ENCODE assay signal across 9 mouse cellular contexts in the genomic region with DNA sequence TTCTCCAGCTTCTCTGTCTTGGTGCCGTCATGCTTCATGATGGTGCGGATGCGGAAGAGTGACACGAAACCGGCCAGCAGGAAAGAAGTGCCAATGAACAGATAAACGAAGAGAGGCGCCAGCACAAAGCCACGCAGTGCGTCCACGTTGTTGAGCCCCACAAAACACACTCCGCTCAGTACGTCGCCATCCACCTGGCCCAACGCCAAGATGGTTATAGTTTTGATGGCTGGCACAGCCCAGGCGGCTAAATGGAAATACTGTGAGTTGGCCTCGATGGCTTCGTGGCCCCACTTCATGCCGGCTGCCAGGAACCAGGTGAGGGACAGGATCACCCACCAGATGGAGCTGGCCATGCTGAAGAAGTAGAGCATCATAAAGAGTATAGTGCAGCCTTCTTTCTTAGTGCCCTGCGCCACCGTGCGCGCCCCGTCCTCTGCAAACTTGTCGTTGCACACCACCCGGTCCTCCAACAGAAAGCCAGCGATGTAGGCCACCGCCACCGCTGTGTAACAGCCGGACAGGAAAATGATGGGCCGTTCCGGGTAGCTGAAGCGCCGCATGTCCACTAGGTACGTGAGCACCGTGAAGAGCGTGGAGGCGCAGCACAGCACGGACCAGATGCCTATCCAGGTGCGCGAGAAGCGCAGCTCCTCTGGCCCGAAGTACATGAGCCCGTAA. TPM values are rescaled to one million over a fixed set of nuclear protein-coding genes. Genes with fewer than 3 reads are reported as not detected.
DNase-seq lines count a peak whose midpoint lies in the region; ATAC-seq and TF ChIP-seq lines count a peak whose summit lies in the region.
"Had no signal": no experiment of that assay in that cellular context is flagged by ENCODE, and none has a peak within 500 bp of the region (broad histone marks: within the 10 kb centered on the region; RNA-seq: fewer than 3 reads in every experiment).

No protein-coding gene starts in this region.

- no peak overlapping the region for H3K27ac ChIP-seq in liver, adult 2 months (replicated peaks; ENCODE audit: insufficient read depth, low read depth, low read length)
- H3K27ac ChIP-seq in embryonic facial prominence, embryonic 12.5 days: peak overlapping the region; percentile 99; the same call in 1 of the 2 replicates
- peak overlapping the region; percentile 98 for H3K27ac ChIP-seq in heart, embryonic 15.5 days
- peak overlapping the region; percentile 100 for H3K27ac ChIP-seq in lung, embryonic 14.5 days (ENCODE audit: low read depth)

- 41% methylated on average over 43 of the region's 43 CpGs for WGBS in liver, adult 2 months
- 2% methylated on average over 43 of the region's 43 CpGs for WGBS in embryonic facial prominence, embryonic 12.5 days
- 4% methylated on average over 43 of the region's 43 CpGs for WGBS in heart, embryonic 15.5 days
- 4% methylated on average over 43 of the region's 43 CpGs for WGBS in lung, embryonic 14.5 days

- DNase-seq in liver, adult 2 months (ENCODE audit: extremely low read depth, low read depth, low spot score): no peak
- DNase-seq in liver (no peak), adipocyte (ENCODE audit: low spot score) (no peak)
- peak; percentile 52 for DNase-seq in kidney, postnatal 14 days
- peak; percentile 79 for DNase-seq in lung, embryonic 14.5 days
- peak; percentile 30 to 31 for DNase-seq in right cerebral cortex, adult 2 months (ENCODE audit: low spot score in 2 of 2)

- peak overlapping the region; percentile 87; the same call in 1 of the 2 replicates for H3K4me3 ChIP-seq in liver, adult 2 months (ENCODE audit: insufficient read depth, low read depth, low read length)
- H3K4me3 ChIP-seq in embryonic facial prominence, embryonic 12.5 days: peak overlapping the region; percentile 88
- H3K4me3 ChIP-seq in heart, embryonic 15.5 days: peak overlapping the region; percentile 82
- H3K4me3 ChIP-seq in lung, embryonic 14.5 days (ENCODE audit: low read depth, low read length): peak overlapping the region; percentile 85

- no peaks in the 10 kb centered on the region; the same call in 1 of the 2 replicates for H3K79me2 ChIP-seq in liver, adult 2 months (ENCODE audit: control insufficient read depth, insufficient read depth, low read length)

- H3K36me3 ChIP-seq in liver, adult 2 months (ENCODE audit: control insufficient read depth, insufficient read depth, low read length): no peaks in the 10 kb centered on the region
- peaks cover 5% of the 10 kb centered on the region; the same call in 1 of the 2 replicates for H3K36me3 ChIP-seq in embryonic facial prominence, embryonic 12.5 days
- H3K36me3 ChIP-seq in heart, embryonic 15.5 days: no peaks in the 10 kb centered on the region
- peaks cover 24% of the 10 kb centered on the region for H3K36me3 ChIP-seq in lung, embryonic 14.5 days (ENCODE audit: insufficient read depth)

- TF ChIP-seq POLR2A in liver, adult 2 months (IDR thresholded peaks at IDR 0.05; ENCODE audit: extremely low read depth, insufficient read depth, low read length): no peak

- peak overlapping the region; percentile 98; the same call in 1 of the 2 replicates for H3K9ac ChIP-seq in liver, adult 2 months (ENCODE audit: low read depth, low read length)
- peak overlapping the region; percentile 98 for H3K9ac ChIP-seq in embryonic facial prominence, embryonic 12.5 days
- H3K9ac ChIP-seq in heart, embryonic 15.5 days: peak overlapping the region; percentile 91
- peak overlapping the region; percentile 93 for H3K9ac ChIP-seq in lung, embryonic 14.5 days

- no peak for TF ChIP-seq CTCF in liver, adult 2 months (IDR thresholded peaks at IDR 0.05; ENCODE audit: low read depth, low read length)
- TF ChIP-seq CTCF in lung, embryonic 14.5 days (IDR thresholded peaks at IDR 0.05; ENCODE audit: low read depth): 0 out of 2 replicates have a peak, but pooled peaks have one; percentile 4

- H3K4me2 ChIP-seq in embryonic facial prominence, embryonic 12.5 days (replicated peaks): peak overlapping the region; percentile 88
- peak overlapping the region; percentile 94 for H3K4me2 ChIP-seq in heart, embryonic 15.5 days
- peak overlapping the region; percentile 81 for H3K4me2 ChIP-seq in lung, embryonic 14.5 days

- no peaks in the 10 kb centered on the region for H3K27me3 ChIP-seq in liver, adult 2 months (ENCODE audit: control insufficient read depth, insufficient read depth, low read length)
- H3K27me3 ChIP-seq in embryonic facial prominence, embryonic 12.5 days: 0 out of 2 replicates have a peak, but pooled peaks cover 3% of the 10 kb centered on the region
- no peaks in the 10 kb centered on the region for H3K27me3 ChIP-seq in heart, embryonic 15.5 days
- no peaks in the 10 kb centered on the region for H3K27me3 ChIP-seq in lung, embryonic 14.5 days (ENCODE audit: insufficient read depth, low read length)
- H3K27me3 ChIP-seq: Patski had no signal

- ATAC-seq in embryonic facial prominence, embryonic 12.5 days (ENCODE audit: insufficient number of reproducible peaks, insufficient read depth, low FRiP score, low TSS enrichment): no peak
- no peak for ATAC-seq in heart, embryonic 15.5 days (replicated peaks; ENCODE audit: insufficient number of reproducible peaks, insufficient read depth, low FRiP score, low read depth)
- ATAC-seq in lung, embryonic 14.5 days (ENCODE audit: insufficient read depth): no peak

- 0 out of 2 replicates have a peak, but pooled peaks cover 1% of the 10 kb centered on the region for H3K4me1 ChIP-seq in liver, adult 2 months (ENCODE audit: control insufficient read depth, insufficient read depth, low read length)
- peaks cover 24% of the 10 kb centered on the region for H3K4me1 ChIP-seq in embryonic facial prominence, embryonic 12.5 days
- H3K4me1 ChIP-seq in heart, embryonic 15.5 days (replicated peaks): peaks cover 21% of the 10 kb centered on the region
- peaks cover 14% of the 10 kb centered on the region; the same call in 1 of the 2 replicates for H3K4me1 ChIP-seq in lung, embryonic 14.5 days (ENCODE audit: insufficient read depth)

- no peaks in the 10 kb centered on the region for H3K9me3 ChIP-seq in embryonic facial prominence, embryonic 12.5 days
- H3K9me3 ChIP-seq in heart, embryonic 15.5 days (replicated peaks): no peaks in the 10 kb centered on the region
- no peaks in the 10 kb centered on the region for H3K9me3 ChIP-seq in lung, embryonic 14.5 days (ENCODE audit: low read depth, low read length)

RNA-seq across cellular contexts. Expression of a gene that starts 1.7 kb away (rescaled TPM):
- 3.2 and 4.4 TPM in 2 replicates for total RNA-seq in liver, adult 2 months (2014; rRNA removed)
- 5.0 and 6.5 TPM in 2 replicates for polyA plus RNA-seq in liver, adult 2 months (2012; rRNA removed)
- polyA plus RNA-seq in embryonic facial prominence, embryonic 12.5 days (2016; fragmentation: Nextera tagmentation; extraction: Ambion mirVana): 50.7 and 55.7 TPM in 2 replicates
- 17.2 and 22.6 TPM in 2 replicates for polyA plus RNA-seq in heart, embryonic 15.5 days (2015; fragmentation: Nextera tagmentation; extraction: Ambion mirVana)
- 53.2 and 55.9 TPM in 2 replicates for polyA plus RNA-seq in lung, embryonic 14.5 days (2014; fragmentation: Nextera tagmentation; extraction: Ambion mirVana)

Comparison
In these comparisons a context has a peak if more than half of its experiments do, and no peak if none do; other contexts are left out.
1. DNase-seq: peak in kidney, postnatal 14 days (single experiment), lung, embryonic 14.5 days (single experiment) and right cerebral cortex, adult 2 months (2 of 2); none in liver, adult 2 months (single experiment), liver (single experiment) and adipocyte (single experiment).
2. Peak in every context shown above with its lines, with median percentiles within 50 percentile points of each other: H3K4me3 ChIP-seq, H3K9ac ChIP-seq and H3K4me2 ChIP-seq.